Mouse (Mus musculus): ENCODE data around the gene Tbcd. TPM values are rescaled to one million over a fixed set of nuclear protein-coding genes. Genes with fewer than 3 reads are reported as not detected.
"Not testable (repeated sequence)": the region's sequence is repeated elsewhere in the genome, so short reads cannot be mapped to it uniquely, and the experiment has no call there.

Gene Tbcd
- total RNA-seq, 2 experiments from 2014 or later: 13.6 to 14.1 TPM

GRCm38 (mm10) chr11:121641501-121642145, 189.9 kb downstream of the Tbcd start:
- no peak for DNase-seq
- intact Hi-C loops (cut with DNase I; ENCODE audit: low total_unique reads): no loop called here

GRCm38 (mm10) chr11:121645394-121645793, 193.6 kb downstream of the Tbcd start:
- no peak for DNase-seq
- intact Hi-C loops (cut with DNase I; ENCODE audit: low total_unique reads): no loop called here

- no peak for DNase-seq
- intact Hi-C loops (cut with DNase I; ENCODE audit: low total_unique reads): no loop called here
These were observed 195.6 kb downstream of the Tbcd start for GRCm38 (mm10) chr11:121647321-121647720.

- no peak for DNase-seq
- intact Hi-C loops (cut with DNase I; ENCODE audit: low total_unique reads): no loop called here
These were observed 196.4 kb downstream of the Tbcd start for GRCm38 (mm10) chr11:121648166-121648565.

- intact Hi-C loops (cut with DNase I; ENCODE audit: low total_unique reads): loop anchor here (5.0 kb wide), 1 partner anchor 157 kb away; no protein-coding TSS in a partner anchor
- DNase-seq: peak; percentile 42
These were observed 198.2 kb downstream of the Tbcd start for GRCm38 (mm10) chr11:121649900-121650299.

- intact Hi-C loops (cut with DNase I; ENCODE audit: low total_unique reads): loop anchor here (5.0 kb wide), 1 partner anchor 157 kb away; no protein-coding TSS in a partner anchor
- no peak for DNase-seq
These were observed 198.9 kb downstream of the Tbcd start for GRCm38 (mm10) chr11:121650668-121651067.

GRCm38 (mm10) chr11:121651556-121651955, 199.8 kb downstream of the Tbcd start:
- intact Hi-C loops (cut with DNase I; ENCODE audit: low total_unique reads): loop anchor here (5.0 kb wide), 1 partner anchor 156 kb away; no protein-coding TSS in a partner anchor
- DNase-seq: no peak

- DNase-seq: no peak
- intact Hi-C loops (cut with DNase I; ENCODE audit: low total_unique reads): loop anchor here (5.0 kb wide), 1 partner anchor 155 kb away; no protein-coding TSS in a partner anchor
These were observed 200.2 kb downstream of the Tbcd start for GRCm38 (mm10) chr11:121651983-121652382.

- intact Hi-C loops (cut with DNase I; ENCODE audit: low total_unique reads): loop anchor here (5.0 kb wide), 1 partner anchor 155 kb away; no protein-coding TSS in a partner anchor
- peak; percentile 58 for DNase-seq
These were observed 201.0 kb downstream of the Tbcd start for GRCm38 (mm10) chr11:121652547-121653305.

GRCm38 (mm10) chr11:121653631-121654030, 201.9 kb downstream of the Tbcd start:
- intact Hi-C loops (cut with DNase I; ENCODE audit: low total_unique reads): loop anchor here (5.0 kb wide), 1 partner anchor 154 kb away; no protein-coding TSS in a partner anchor

GRCm38 (mm10) chr11:121654406-121654945, 202.7 kb downstream of the Tbcd start:
- peak; percentile 9 for DNase-seq
- intact Hi-C loops (cut with DNase I; ENCODE audit: low total_unique reads): loop anchor here (5.0 kb wide), 1 partner anchor 153 kb away; no protein-coding TSS in a partner anchor

More at GRCm38 (mm10) chr11:121653631-121654030, 201.9 kb downstream of the Tbcd start:
- no peak for DNase-seq

GRCm38 (mm10) chr11:121655166-121655806, 203.5 kb downstream of the Tbcd start:
- no peak for DNase-seq
- intact Hi-C loops (cut with DNase I; ENCODE audit: low total_unique reads): no loop called here

- intact Hi-C loops (cut with DNase I; ENCODE audit: low total_unique reads): no loop called here
- no peak for DNase-seq
These were observed 204.2 kb downstream of the Tbcd start for GRCm38 (mm10) chr11:121655807-121656511.

GRCm38 (mm10) chr11:121658151-121658550, 206.4 kb downstream of the Tbcd start:
- no peak for DNase-seq
- intact Hi-C loops (cut with DNase I; ENCODE audit: low total_unique reads): no loop called here

- DNase-seq; intact Hi-C loops (cut with DNase I; ENCODE audit: low total_unique reads): not testable (repeated sequence)
These were observed 208.9 kb downstream of the Tbcd start for GRCm38 (mm10) chr11:121660604-121661003.

- DNase-seq: no peak
These were observed 209.4 kb downstream of the Tbcd start for GRCm38 (mm10) chr11:121661116-121661515.

More at GRCm38 (mm10) chr11:121661116-121661515, 209.4 kb downstream of the Tbcd start:
- intact Hi-C loops (cut with DNase I; ENCODE audit: low total_unique reads): no loop called here

Data from gastrocnemius, postnatal 14 days (tissue).